Mouse (Mus musculus) stomach, postnatal 0 days (tissue): Measurements from ENCODE around the gene Dand5. TPM values are rescaled to one million over a fixed set of nuclear protein-coding genes. Genes with fewer than 3 reads are reported as not detected.

ENCODE experiments used
- ATAC-seq: fragments of 200-750 bp; cut with Nextera tagmentation; 2 replicates; pipeline ENCODE4 v1.8.0; 2017; ENCODE audit not compliant: low FRiP score, low TSS enrichment
- DNase-seq: peaks from one replicate; pipeline ENCODE4 v3.0.0-alpha.2; 2016; ENCODE audit warnings: low spot score
- H3K27ac ChIP-seq: fragments of 300-500 bp; sonication (generic); replicated peaks from 2 replicates; pipeline ENCODE4 v1.5.1; 2014; ENCODE audit warnings: mild to moderate bottlenecking, control low read depth
- H3K27me3 ChIP-seq: fragments of 300-500 bp; sonication (generic); 2 replicates; pipeline ENCODE4 v1.6.1; 2014; ENCODE audit warnings: low read length; ENCODE audit not compliant: control insufficient read depth, insufficient read depth
- H3K36me3 ChIP-seq: fragments of 300-500 bp; sonication (generic); 2 replicates; pipeline ENCODE4 v1.6.1; 2014; ENCODE audit warnings: low read length, mixed read lengths; ENCODE audit not compliant: control insufficient read depth, insufficient read depth
- H3K4me1 ChIP-seq: fragments of 300-500 bp; sonication (generic); replicated peaks from 2 replicates; pipeline ENCODE4 v1.6.1; 2014; ENCODE audit warnings: antibody characterized with exemption; ENCODE audit not compliant: control insufficient read depth, insufficient read depth
- H3K4me2 ChIP-seq: fragments of 300-500 bp; sonication (generic); replicated peaks from 2 replicates; pipeline ENCODE4 v1.6.1; 2014; ENCODE audit warnings: low read depth, mild to moderate bottlenecking, control low read depth, moderate library complexity
- H3K4me3 ChIP-seq: fragments of 300-500 bp; sonication (generic); 2 replicates; pipeline ENCODE4 v1.5.1; 2014; ENCODE audit warnings: low read depth, low read length, control low read depth
- H3K9ac ChIP-seq: fragments of 300-500 bp; sonication (generic); 2 replicates; pipeline ENCODE4 v1.6.1; 2014; ENCODE audit warnings: mild to moderate bottlenecking, low read length, control low read depth, mixed read lengths
- H3K9me3 ChIP-seq: fragments of 300-500 bp; sonication (generic); 2 replicates; pipeline ENCODE4 v1.6.1; 2016; ENCODE audit warnings: low read length; ENCODE audit not compliant: control insufficient read depth
- CTCF ChIP-seq: IDR thresholded peaks from 2 replicates; pipeline ENCODE4 v1.5.1; 2016; ENCODE audit warnings: antibody characterized with exemption, low read depth, mild to moderate bottlenecking, moderate library complexity
- EP300 ChIP-seq: optimal IDR thresholded peaks from 2 replicates; pipeline ENCODE3; 2016; ENCODE audit warnings: antibody characterized with exemption
- WGBS: fragments of 180-500 bp; shearing (Covaris S2); extraction: QIAGEN DNeasy Blood & Tissue Kit; methylation state at CpG from one replicate; pipeline ENCODE4 v1.1.7; 2014; 5-methylcytosine and 5-hydroxymethylcytosine counted together
- polyA plus RNA-seq: library from polyadenylated mRNA; unstranded; fragments of >200 nt; fragmentation: Nextera tagmentation; extraction: Ambion mirVana; gene quantifications from 2 replicates; pipeline ENCODE4 v1.2.1, GENCODE M21; 2015

Gene Dand5
- polyA plus RNA-seq, 1 experiment from 2014 or later: 3.3 TPM

- ATAC-seq: 0 out of 2 replicates have a peak, but pooled peaks have one; percentile 8
- Histone ChIP-seq H3K27ac (no peak overlapping the region), H3K36me3 (0 out of 2 replicates have a peak, but pooled peaks cover 2% of the 10 kb centered on the region), H3K4me2 (peak overlapping the region; percentile 56), H3K27me3 (no peaks in the 10 kb centered on the region), H3K4me3 (peak overlapping the region; percentile 27), H3K9me3 (no peaks in the 10 kb centered on the region), H3K9ac (peak overlapping the region; percentile 35), H3K4me1 (peaks cover 36% of the 10 kb centered on the region)
- TF ChIP-seq CTCF (no peak), EP300 (no peak)
- no peak for DNase-seq
- WGBS: 35% methylated on average over 48 of the region's 48 CpGs
Measured at GRCm38 (mm10) chr8:84784681-84785505, 37.7 kb downstream of the Dand5 start.

DNA sequence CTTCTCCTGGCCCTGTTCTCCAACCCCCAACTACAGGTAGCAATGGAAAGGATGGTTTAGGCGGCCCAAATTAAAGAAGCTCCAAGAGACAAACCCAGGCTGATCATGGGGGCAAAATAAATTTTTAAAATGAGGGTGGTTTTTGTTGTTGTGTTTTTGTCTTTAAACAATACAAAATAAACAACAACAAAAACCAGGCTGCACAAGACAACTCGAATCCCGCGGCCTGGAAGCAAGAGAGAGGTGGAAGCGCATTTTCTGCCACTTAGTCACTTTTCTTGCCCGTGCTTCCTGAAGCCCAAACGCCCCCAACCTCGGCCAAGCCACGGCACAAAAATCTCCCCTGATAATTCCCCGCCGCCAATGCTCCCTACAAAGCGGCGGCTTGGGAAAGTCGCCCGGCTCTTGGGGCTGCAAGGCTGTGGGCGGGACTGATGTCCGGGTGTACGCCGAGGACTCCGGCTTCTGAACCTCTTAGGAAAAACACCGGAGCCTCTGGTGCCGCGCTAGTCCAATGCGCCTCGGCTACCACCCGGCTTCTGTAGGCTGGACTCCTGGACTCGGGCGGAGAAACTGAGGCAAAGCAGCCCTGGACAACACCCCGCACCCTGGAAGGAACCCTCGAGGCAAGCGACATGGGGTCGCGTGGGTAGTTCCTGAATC, 38.6 kb downstream of the Dand5 start:
- Histone ChIP-seq H3K9ac (peak overlapping the region; percentile 35), H3K36me3 (0 out of 2 replicates have a peak, but pooled peaks cover 2% of the 10 kb centered on the region), H3K27me3 (no peaks in the 10 kb centered on the region), H3K4me3 (peak overlapping the region; percentile 27), H3K9me3 (no peaks in the 10 kb centered on the region), H3K27ac (no peak overlapping the region), H3K4me1 (peaks cover 31% of the 10 kb centered on the region), H3K4me2 (peak overlapping the region; percentile 56)
- WGBS: 30% methylated on average over 33 of the region's 33 CpGs
- ATAC-seq (no peak), DNase-seq (no peak)
- TF ChIP-seq CTCF: no peak
- TF ChIP-seq EP300: no peak

DNA sequence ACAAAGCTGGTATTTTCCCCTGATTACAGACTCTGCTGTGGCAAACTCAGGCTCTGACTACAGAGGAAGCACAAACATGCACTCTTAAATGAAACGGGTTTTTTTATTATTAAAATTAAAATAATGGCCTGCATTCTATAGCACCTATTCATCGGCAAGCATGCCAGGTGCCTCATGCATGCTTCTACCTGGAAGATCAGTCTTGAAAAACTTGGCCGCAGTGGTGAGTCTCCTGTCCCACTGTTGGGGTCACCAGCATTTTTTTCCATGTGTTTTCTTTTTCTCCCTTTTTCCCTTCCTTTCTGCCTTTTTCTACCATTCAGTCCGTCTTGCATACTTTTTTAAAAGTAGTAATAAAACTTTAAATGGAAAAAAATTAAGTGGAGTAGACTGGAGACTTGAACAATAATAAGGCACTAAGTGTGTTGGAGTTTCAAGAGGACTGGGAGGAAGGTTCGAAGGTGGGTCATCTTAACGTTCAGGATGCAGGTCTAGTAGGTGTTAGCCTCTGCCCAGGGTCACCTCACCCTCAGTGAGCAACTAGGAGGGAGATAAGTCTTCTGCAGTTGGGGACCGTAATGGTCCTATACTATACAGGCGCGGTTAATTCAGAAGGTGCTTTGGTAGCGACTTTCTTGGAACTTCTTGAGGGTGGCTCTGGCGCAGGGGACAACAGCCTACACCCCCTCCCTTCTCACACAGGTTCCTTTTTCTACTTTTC, 39.3 kb downstream of the Dand5 start:
- TF ChIP-seq CTCF (no peak), EP300 (no peak)
- ATAC-seq (no peak), DNase-seq (no peak)
- Histone ChIP-seq H3K9me3 (no peaks in the 10 kb centered on the region), H3K4me3 (no peak overlapping the region), H3K4me1 (peaks cover 31% of the 10 kb centered on the region), H3K9ac (no peak overlapping the region), H3K27ac (no peak overlapping the region), H3K36me3 (0 out of 2 replicates have a peak, but pooled peaks cover 2% of the 10 kb centered on the region), H3K4me2 (no peak overlapping the region), H3K27me3 (no peaks in the 10 kb centered on the region)
- 65% methylated on average over 11 of the region's 11 CpGs for WGBS

GRCm38 (mm10) chr8:84782680-84783079, 39.9 kb downstream of the Dand5 start:
- TF ChIP-seq CTCF (no peak), EP300 (no peak)
- H3K4me2 ChIP-seq: no peak overlapping the region
- H3K9me3 ChIP-seq: no peaks in the 10 kb centered on the region
- H3K27me3 ChIP-seq: no peaks in the 10 kb centered on the region
- no peak for ATAC-seq
- no peak overlapping the region for H3K27ac ChIP-seq
- H3K36me3 ChIP-seq: 0 out of 2 replicates have a peak, but pooled peaks cover 2% of the 10 kb centered on the region
- H3K4me1 ChIP-seq: peaks cover 26% of the 10 kb centered on the region
- WGBS: 69% methylated on average over 10 of the region's 10 CpGs
- no peak overlapping the region for H3K9ac ChIP-seq
- no peak overlapping the region for H3K4me3 ChIP-seq
- no peak for DNase-seq

DNA sequence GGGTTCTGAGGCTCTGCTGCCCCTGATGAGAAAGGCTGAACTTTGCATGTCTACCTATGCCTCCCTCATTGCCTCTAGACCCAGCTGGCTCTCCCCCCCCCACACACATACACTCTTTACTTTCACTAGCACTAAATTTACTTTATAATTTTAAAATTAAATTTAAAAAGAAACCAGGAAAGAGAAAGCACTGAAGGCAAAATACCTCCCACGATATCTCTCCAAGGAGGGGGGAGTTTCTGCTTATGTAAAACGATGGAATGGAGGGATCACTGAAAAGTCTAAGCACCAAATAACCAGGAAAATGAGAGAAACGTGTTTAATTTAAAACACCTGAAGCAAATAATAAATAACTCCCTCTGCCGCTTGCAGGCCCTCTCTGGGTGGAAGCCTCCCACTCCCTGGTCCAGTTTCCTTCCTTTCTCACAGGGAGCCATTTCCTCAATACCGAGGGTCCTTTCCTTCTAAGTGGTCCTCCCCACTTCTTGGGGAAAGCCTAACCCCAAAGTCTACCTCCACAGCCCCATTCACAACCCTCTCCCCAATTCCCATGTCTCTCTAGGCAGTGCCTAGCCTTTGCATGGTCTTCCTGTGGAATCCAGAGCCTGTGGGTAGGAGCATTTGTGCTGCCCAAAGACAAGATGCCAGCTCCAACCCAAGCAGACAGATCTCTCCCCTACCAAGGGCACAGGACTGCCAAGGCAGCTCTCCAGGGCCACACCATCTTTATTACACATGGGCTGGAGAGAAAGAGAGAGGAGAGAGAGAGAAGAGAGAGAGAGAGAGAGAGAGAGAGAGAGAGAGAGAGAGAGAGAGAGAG, 40.7 kb downstream of the Dand5 start:
- no peak for ATAC-seq
- Histone ChIP-seq H3K4me3 (no peak overlapping the region), H3K36me3 (no peaks in the 10 kb centered on the region), H3K4me1 (peaks cover 23% of the 10 kb centered on the region), H3K27me3 (no peaks in the 10 kb centered on the region), H3K9me3 (no peaks in the 10 kb centered on the region), H3K27ac (peak overlapping the region; percentile 63), H3K9ac (no peak overlapping the region), H3K4me2 (no peak overlapping the region)
- TF ChIP-seq EP300: no peak
- TF ChIP-seq CTCF: no peak
- DNase-seq: no peak
- 62% methylated on average over 5 of the region's 5 CpGs for WGBS
